Mouse (Mus musculus) intestine, embryonic 14.5 days (tissue): Measurements from ENCODE around the gene Picalm. TPM values are rescaled to one million over a fixed set of nuclear protein-coding genes. Genes with fewer than 3 reads are reported as not detected.

Experiments used
- ATAC-seq: fragments of 200-750 bp; cut with Nextera tagmentation; replicated peaks from 2 replicates; pipeline ENCODE4 v1.8.0; 2017; ENCODE audit warnings: low read depth, moderate number of reproducible peaks, moderate TSS enrichment, moderate library complexity; ENCODE audit not compliant: low FRiP score, low TSS enrichment
- DNase-seq: peaks from one replicate; pipeline ENCODE4 v3.0.0-alpha.2; 2018; ENCODE audit warnings: low spot score
- H3K27ac ChIP-seq: fragments of 300-500 bp; sonication (generic); 2 replicates; pipeline ENCODE4 v1.5.1; 2014; ENCODE audit warnings: low read depth, mild to moderate bottlenecking, control low read depth
- H3K27me3 ChIP-seq: fragments of 300-500 bp; sonication (generic); replicated peaks from 2 replicates; pipeline ENCODE4 v1.6.1; 2014; ENCODE audit warnings: low read length, control low read depth; ENCODE audit not compliant: control insufficient read depth, insufficient read depth
- H3K36me3 ChIP-seq: fragments of 300-500 bp; sonication (generic); 2 replicates; pipeline ENCODE4 v1.6.1; 2014; ENCODE audit warnings: low read length, control low read depth; ENCODE audit not compliant: control insufficient read depth, insufficient read depth
- H3K4me1 ChIP-seq: fragments of 300-500 bp; sonication (generic); replicated peaks from 2 replicates; pipeline ENCODE4 v1.6.1; 2014; ENCODE audit warnings: low read length, control low read depth, mixed read lengths; ENCODE audit not compliant: control insufficient read depth, insufficient read depth
- H3K4me2 ChIP-seq: fragments of 300-500 bp; sonication (generic); 2 replicates; pipeline ENCODE4 v1.6.1; 2014; ENCODE audit warnings: low read length
- H3K4me3 ChIP-seq: fragments of 300-500 bp; sonication (generic); 2 replicates; pipeline ENCODE4 v1.5.1; 2014; ENCODE audit warnings: low read depth, low read length, control low read depth, mixed read lengths
- H3K9ac ChIP-seq: fragments of 300-500 bp; sonication (generic); 2 replicates; pipeline ENCODE4 v1.6.1; 2014; ENCODE audit warnings: mild to moderate bottlenecking, low read length
- H3K9me3 ChIP-seq: fragments of 300-500 bp; sonication (generic); 2 replicates; pipeline ENCODE4 v1.6.1; 2016; ENCODE audit warnings: low read length, control low read depth; ENCODE audit not compliant: control insufficient read depth
- WGBS: fragments of 180-500 bp; shearing (Covaris S2); extraction: QIAGEN DNeasy Blood & Tissue Kit; methylation state at CpG from one replicate; pipeline ENCODE4 v1.1.7; 2014; 5-methylcytosine and 5-hydroxymethylcytosine counted together
- polyA plus RNA-seq: library from polyadenylated mRNA; unstranded; fragments of >200 nt; fragmentation: Nextera tagmentation; extraction: Ambion mirVana; gene quantifications from 2 replicates; pipeline ENCODE4 v1.2.1, GENCODE M21; 2014

Picalm gene
- polyA plus RNA-seq, 1 experiment from 2014 or later: 43.6 TPM

GRCm38 (mm10) chr7:90128631-90129200, 1.3 kb upstream of the Picalm start:
- Histone ChIP-seq H3K27me3 (no peaks in the 10 kb centered on the region), H3K4me3 (peak overlapping the region; percentile 97), H3K36me3 (no peaks in the 10 kb centered on the region), H3K27ac (peak overlapping the region; percentile 98), H3K9me3 (no peaks in the 10 kb centered on the region), H3K4me2 (peak overlapping the region; percentile 82), H3K9ac (no peak overlapping the region; the same call in 1 of the 2 replicates), H3K4me1 (peaks cover 11% of the 10 kb centered on the region; the same call in 1 of the 2 replicates)
- ATAC-seq (no peak), DNase-seq (no peak)
- WGBS: 60% methylated on average over 8 of the region's 8 CpGs

GRCm38 (mm10) chr7:90129271-90129731, 712 bp upstream of the Picalm start:
- peak overlapping the region; percentile 97 for H3K4me3 ChIP-seq
- peaks cover 11% of the 10 kb centered on the region; the same call in 1 of the 2 replicates for H3K4me1 ChIP-seq
- under 1% methylated on average over 12 of the region's 12 CpGs for WGBS
- ATAC-seq: peak; percentile 18
- no peaks in the 10 kb centered on the region for H3K27me3 ChIP-seq
- no peaks in the 10 kb centered on the region for H3K9me3 ChIP-seq
- peak overlapping the region; percentile 98 for H3K27ac ChIP-seq
- peak overlapping the region; percentile 95 for H3K9ac ChIP-seq
- no peak for DNase-seq
- peak overlapping the region; percentile 82 for H3K4me2 ChIP-seq
- no peaks in the 10 kb centered on the region for H3K36me3 ChIP-seq

DNA sequence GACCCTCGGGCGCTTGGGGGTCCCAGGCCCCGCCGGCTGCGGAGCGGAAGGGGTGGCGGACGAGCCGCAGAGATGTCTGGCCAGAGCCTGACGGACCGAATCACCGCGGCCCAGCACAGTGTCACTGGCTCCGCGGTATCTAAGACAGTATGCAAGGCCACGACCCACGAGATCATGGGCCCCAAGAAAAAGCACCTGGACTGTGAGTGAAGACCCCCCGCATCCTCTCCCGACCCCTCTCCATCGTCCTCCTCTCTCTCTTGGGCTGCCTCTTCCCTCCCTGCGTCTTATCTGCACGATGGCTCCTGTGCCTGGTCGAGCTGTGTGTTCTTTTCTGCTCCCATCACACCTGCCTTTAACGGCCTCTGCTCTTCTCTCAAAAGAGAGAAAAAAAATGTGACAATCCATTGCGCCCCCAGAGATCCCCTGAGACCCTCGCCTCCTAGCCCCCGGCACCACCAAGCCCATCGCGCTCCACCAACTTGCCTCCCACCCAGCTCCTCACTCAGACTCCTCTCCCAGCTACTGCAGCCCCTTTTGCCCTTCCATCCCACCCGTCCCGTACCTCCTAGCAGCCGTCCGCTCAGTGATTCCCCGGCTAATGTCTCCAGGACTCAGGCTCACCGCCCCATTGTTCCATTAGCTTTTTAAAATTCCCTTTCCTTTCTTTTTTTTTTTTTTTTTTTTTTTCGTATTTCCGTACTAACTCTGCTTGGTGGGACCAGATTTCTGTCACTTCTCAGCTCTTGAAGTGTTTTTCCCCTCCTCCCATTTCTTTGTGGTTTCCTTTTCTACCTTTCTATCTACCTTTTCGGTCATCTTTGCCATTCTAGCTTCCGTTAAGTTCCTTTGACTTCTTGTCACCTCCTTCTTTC, 725 bp downstream of the Picalm start:
- no peak for ATAC-seq
- no peaks in the 10 kb centered on the region for H3K9me3 ChIP-seq
- peak overlapping the region; percentile 95 for H3K9ac ChIP-seq
- peak overlapping the region; percentile 98 for H3K27ac ChIP-seq
- under 1% methylated on average over 39 of the region's 39 CpGs for WGBS
- H3K36me3 ChIP-seq: no peaks in the 10 kb centered on the region
- no peak for DNase-seq
- H3K27me3 ChIP-seq: no peaks in the 10 kb centered on the region
- peak overlapping the region; percentile 97 for H3K4me3 ChIP-seq
- peak overlapping the region; percentile 82 for H3K4me2 ChIP-seq
- peaks cover 21% of the 10 kb centered on the region; the same call in 1 of the 2 replicates for H3K4me1 ChIP-seq

GRCm38 (mm10) chr7:90131376-90131651, 1.3 kb downstream of the Picalm start:
- H3K4me1 ChIP-seq: peaks cover 21% of the 10 kb centered on the region; the same call in 1 of the 2 replicates
- 0% methylated on average over 2 of the region's 2 CpGs for WGBS
- H3K36me3 ChIP-seq: no peaks in the 10 kb centered on the region
- no peaks in the 10 kb centered on the region for H3K9me3 ChIP-seq
- H3K9ac ChIP-seq: peak overlapping the region; percentile 95
- H3K27me3 ChIP-seq: no peaks in the 10 kb centered on the region
- H3K27ac ChIP-seq: peak overlapping the region; percentile 98; the same call in 1 of the 2 replicates
- DNase-seq (no peak), ATAC-seq (no peak)
- H3K4me3 ChIP-seq: peak overlapping the region; percentile 97
- H3K4me2 ChIP-seq: peak overlapping the region; percentile 82

GRCm38 (mm10) chr7:90131831-90132241, 1.8 kb downstream of the Picalm start:
- 7% methylated on average over 7 of the region's 7 CpGs for WGBS
- DNase-seq: peak; percentile 58
- peak overlapping the region; percentile 98; the same call in 1 of the 2 replicates for H3K27ac ChIP-seq
- ATAC-seq: no peak
- H3K4me2 ChIP-seq: peak overlapping the region; percentile 82
- H3K4me1 ChIP-seq: peaks cover 21% of the 10 kb centered on the region; the same call in 1 of the 2 replicates
- H3K4me3 ChIP-seq: peak overlapping the region; percentile 97
- H3K36me3 ChIP-seq: no peaks in the 10 kb centered on the region
- no peaks in the 10 kb centered on the region for H3K27me3 ChIP-seq
- H3K9me3 ChIP-seq: no peaks in the 10 kb centered on the region
- peak overlapping the region; percentile 95 for H3K9ac ChIP-seq

DNA sequence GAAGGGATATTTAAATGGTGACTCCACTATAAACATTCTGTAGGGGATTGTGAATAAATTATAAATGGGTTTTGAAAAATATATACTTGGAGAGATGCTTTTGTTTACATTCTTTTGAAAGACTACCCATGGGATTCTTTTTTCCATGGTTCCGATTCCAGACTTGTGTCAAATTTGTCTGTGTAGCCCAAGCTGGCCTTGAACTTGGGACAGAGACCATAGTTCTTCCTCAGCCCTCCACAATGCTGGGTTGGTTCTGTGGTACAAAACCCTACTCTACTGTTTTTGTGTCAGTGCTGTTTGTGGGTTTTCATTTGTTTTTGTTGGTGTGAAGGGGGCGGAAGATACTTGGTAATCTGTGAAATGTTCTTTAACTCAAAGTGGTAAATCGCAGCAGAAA, 2.3 kb downstream of the Picalm start:
- Histone ChIP-seq H3K4me1 (peaks cover 21% of the 10 kb centered on the region; the same call in 1 of the 2 replicates), H3K27ac (peak overlapping the region; percentile 29; the same call in 1 of the 2 replicates), H3K36me3 (no peaks in the 10 kb centered on the region), H3K4me2 (peak overlapping the region; percentile 82), H3K9ac (peak overlapping the region; percentile 95), H3K27me3 (no peaks in the 10 kb centered on the region), H3K9me3 (no peaks in the 10 kb centered on the region), H3K4me3 (peak overlapping the region; percentile 97)
- DNase-seq: no peak
- 47% methylated on average over 3 of the region's 3 CpGs for WGBS
- ATAC-seq: no peak

GRCm38 (mm10) chr7:90136736-90137135, 6.7 kb downstream of the Picalm start:
- no peak for DNase-seq
- H3K27me3 ChIP-seq: no peaks in the 10 kb centered on the region
- no peak for ATAC-seq
- H3K4me1 ChIP-seq: peaks cover 31% of the 10 kb centered on the region; the same call in 1 of the 2 replicates
- WGBS: 83% methylated on average over 3 of the region's 3 CpGs
- no peak overlapping the region for H3K4me2 ChIP-seq
- no peaks in the 10 kb centered on the region for H3K36me3 ChIP-seq
- no peak overlapping the region for H3K4me3 ChIP-seq
- no peak overlapping the region for H3K27ac ChIP-seq
- no peaks in the 10 kb centered on the region for H3K9me3 ChIP-seq
- no peak overlapping the region for H3K9ac ChIP-seq

DNA sequence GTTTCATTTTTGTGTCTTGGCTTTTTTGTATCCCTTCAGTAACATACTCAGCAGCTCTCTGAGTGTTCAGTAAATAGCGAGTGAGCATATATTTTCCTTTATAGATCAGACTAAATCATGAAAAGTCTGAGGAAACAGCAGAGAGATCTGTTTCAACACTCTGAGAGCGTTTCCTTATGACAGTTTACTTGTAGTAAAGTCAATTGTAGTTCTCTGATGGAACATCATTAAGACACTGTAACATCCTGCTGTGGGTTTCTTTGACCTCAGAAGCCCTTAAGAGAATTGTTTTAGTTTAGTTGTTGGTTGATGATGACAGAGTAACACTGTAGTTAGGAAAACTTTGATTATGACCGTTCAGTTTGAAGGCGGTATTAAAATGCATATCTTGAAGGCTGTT, 8.3 kb downstream of the Picalm start:
- Histone ChIP-seq H3K27ac (no peak overlapping the region), H3K27me3 (no peaks in the 10 kb centered on the region), H3K9me3 (no peaks in the 10 kb centered on the region), H3K4me1 (peaks cover 32% of the 10 kb centered on the region; the same call in 1 of the 2 replicates), H3K36me3 (no peaks in the 10 kb centered on the region), H3K4me3 (no peak overlapping the region), H3K9ac (no peak overlapping the region), H3K4me2 (no peak overlapping the region)
- DNase-seq (no peak), ATAC-seq (no peak)
- 71% methylated on average over 4 of the region's 4 CpGs for WGBS
